Mouse (Mus musculus): ENCODE results near the gene Rab11fip5. TPM values are rescaled to one million over a fixed set of nuclear protein-coding genes. Genes with fewer than 3 reads are reported as not detected.

Gene Rab11fip5
- 15.0 and 15.7 TPM in 2 replicates for polyA plus RNA-seq (2014; fragmentation: Nextera tagmentation; extraction: Ambion mirVana)

- WGBS, result 1% methylated on average over 79 of the region's 80 CpGs
- ATAC-seq (ENCODE audit: low FRiP score, low TSS enrichment) (peak; percentile 46), DNase-seq (peak; percentile 62)
- Histone ChIP-seq H3K9me3 (ENCODE audit: control insufficient read depth, low read length) (no peaks in the 10 kb centered on the region), H3K27me3 (ENCODE audit: control insufficient read depth, insufficient read depth, low read length) (no peaks in the 10 kb centered on the region), H3K36me3 (ENCODE audit: control insufficient read depth, insufficient read depth, low read length) (no peaks in the 10 kb centered on the region), H3K4me3 (replicated peaks; ENCODE audit: low read depth, low read length) (peak within 1 kb of the TSS; percentile 79), H3K9ac (replicated peaks; ENCODE audit: low read length) (peak within 1 kb of the TSS; percentile 91), H3K4me2 (ENCODE audit: low read length) (peak within 1 kb of the TSS; percentile 65), H3K27ac (replicated peaks; ENCODE audit: low read depth, low read length) (peak within 1 kb of the TSS; percentile 78), H3K4me1 (ENCODE audit: control insufficient read depth, insufficient read depth, low read length) (peaks cover 23% of the 10 kb centered on the region)
Observed at GRCm38 (mm10) chr6:85373951-85374733, at the start of gene Rab11fip5. Rab11fip5 (minus strand) TSS chr6:85374634.

- Histone ChIP-seq H3K4me3 (replicated peaks; ENCODE audit: low read depth, low read length) (no peak within 1 kb of the TSS), H3K4me2 (ENCODE audit: low read length) (no peak within 1 kb of the TSS), H3K27me3 (ENCODE audit: control insufficient read depth, insufficient read depth, low read length) (no peaks in the 10 kb centered on the region), H3K36me3 (ENCODE audit: control insufficient read depth, insufficient read depth, low read length) (no peaks in the 10 kb centered on the region), H3K9me3 (ENCODE audit: control insufficient read depth, low read length) (no peaks in the 10 kb centered on the region), H3K27ac (replicated peaks; ENCODE audit: low read depth, low read length) (no peak within 1 kb of the TSS), H3K9ac (replicated peaks; ENCODE audit: low read length) (no peak within 1 kb of the TSS), H3K4me1 (ENCODE audit: control insufficient read depth, insufficient read depth, low read length) (no peaks in the 10 kb centered on the region)
- ATAC-seq (ENCODE audit: low FRiP score, low TSS enrichment), result no peak
- WGBS, result 15% methylated on average over 28 of the region's 28 CpGs
- DNase-seq, result no peak
Observed at GRCm38 (mm10) chr6:85423836-85424379, 49.5 kb upstream of the Rab11fip5 start, which contains the start of gene Noto. Noto (plus strand) TSS chr6:85423886.

- WGBS, result 85% methylated on average over 2 of the region's 2 CpGs
- Histone ChIP-seq H3K36me3 (ENCODE audit: control insufficient read depth, insufficient read depth, low read length) (no peaks in the 10 kb centered on the region), H3K9ac (replicated peaks; ENCODE audit: low read length) (no peak overlapping the region), H3K4me3 (replicated peaks; ENCODE audit: low read depth, low read length) (no peak overlapping the region), H3K4me1 (ENCODE audit: control insufficient read depth, insufficient read depth, low read length) (no peaks in the 10 kb centered on the region), H3K27ac (replicated peaks; ENCODE audit: low read depth, low read length) (no peak overlapping the region), H3K27me3 (ENCODE audit: control insufficient read depth, insufficient read depth, low read length) (no peaks in the 10 kb centered on the region), H3K9me3 (ENCODE audit: control insufficient read depth, low read length) (no peaks in the 10 kb centered on the region), H3K4me2 (ENCODE audit: low read length) (no peak overlapping the region)
- DNase-seq (no peak), ATAC-seq (ENCODE audit: low FRiP score, low TSS enrichment) (no peak)
Observed at GRCm38 (mm10) chr6:85419150-85419549, 44.7 kb upstream of the Rab11fip5 start.

DNA sequence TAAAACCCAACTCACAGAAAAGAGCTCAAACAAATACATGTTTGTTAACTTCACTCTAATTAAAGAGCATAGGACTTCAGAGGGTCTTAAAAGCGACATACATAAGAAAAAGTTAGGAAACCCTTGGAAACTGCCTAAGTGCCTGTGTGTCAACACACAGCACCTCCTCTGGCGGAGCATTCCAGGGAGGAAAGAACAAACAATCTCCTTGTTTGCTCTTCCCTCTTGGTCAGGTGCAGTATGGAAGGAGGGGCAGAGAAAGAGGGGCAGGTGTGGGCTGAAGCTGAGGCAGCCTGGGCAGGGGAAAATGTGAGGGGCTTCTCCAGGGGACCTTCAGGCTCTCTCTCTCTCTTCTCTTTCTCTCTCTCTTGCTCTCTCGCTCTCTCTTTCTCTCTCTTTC lies 41.4 kb upstream of the Rab11fip5 start:
- no peaks in the 10 kb centered on the region for H3K36me3 ChIP-seq (ENCODE audit: control insufficient read depth, insufficient read depth, low read length)
- 63% methylated on average over 3 of the region's 3 CpGs for WGBS
- H3K9me3 ChIP-seq (ENCODE audit: control insufficient read depth, low read length), result no peaks in the 10 kb centered on the region
- H3K4me1 ChIP-seq (ENCODE audit: control insufficient read depth, insufficient read depth, low read length), result no peaks in the 10 kb centered on the region
- no peak overlapping the region for H3K4me3 ChIP-seq (replicated peaks; ENCODE audit: low read depth, low read length)
- H3K27ac ChIP-seq (replicated peaks; ENCODE audit: low read depth, low read length), result no peak overlapping the region
- no peaks in the 10 kb centered on the region for H3K27me3 ChIP-seq (ENCODE audit: control insufficient read depth, insufficient read depth, low read length)
- H3K4me2 ChIP-seq (ENCODE audit: low read length), result no peak overlapping the region
- ATAC-seq (ENCODE audit: low FRiP score, low TSS enrichment) (no peak), DNase-seq (no peak)
- no peak overlapping the region for H3K9ac ChIP-seq (replicated peaks; ENCODE audit: low read length)

- Histone ChIP-seq H3K36me3 (ENCODE audit: control insufficient read depth, insufficient read depth, low read length) (no peaks in the 10 kb centered on the region), H3K27ac (replicated peaks; ENCODE audit: low read depth, low read length) (no peak overlapping the region), H3K9ac (replicated peaks; ENCODE audit: low read length) (no peak overlapping the region), H3K27me3 (ENCODE audit: control insufficient read depth, insufficient read depth, low read length) (peaks cover 18% of the 10 kb centered on the region), H3K4me3 (replicated peaks; ENCODE audit: low read depth, low read length) (no peak overlapping the region), H3K4me1 (ENCODE audit: control insufficient read depth, insufficient read depth, low read length) (peaks cover 10% of the 10 kb centered on the region; the same call in 1 of the 2 replicates), H3K9me3 (ENCODE audit: control insufficient read depth, low read length) (no peaks in the 10 kb centered on the region), H3K4me2 (ENCODE audit: low read length) (0 out of 2 replicates have a peak overlapping the region, but pooled peaks have one; percentile 16)
- ATAC-seq (ENCODE audit: low FRiP score, low TSS enrichment) (peak; percentile 78), DNase-seq (peak; percentile 93)
- WGBS, result 8% methylated on average over 13 of the region's 13 CpGs
Observed at GRCm38 (mm10) chr6:85410771-85411273, 36.4 kb upstream of the Rab11fip5 start.

- Histone ChIP-seq H3K4me1 (ENCODE audit: control insufficient read depth, insufficient read depth, low read length) (peaks cover 10% of the 10 kb centered on the region; the same call in 1 of the 2 replicates), H3K27me3 (ENCODE audit: control insufficient read depth, insufficient read depth, low read length) (peaks cover 18% of the 10 kb centered on the region), H3K4me3 (replicated peaks; ENCODE audit: low read depth, low read length) (peak overlapping the region; percentile 25), H3K4me2 (ENCODE audit: low read length) (peak overlapping the region; percentile 55), H3K9ac (replicated peaks; ENCODE audit: low read length) (peak overlapping the region; percentile 48), H3K36me3 (ENCODE audit: control insufficient read depth, insufficient read depth, low read length) (no peaks in the 10 kb centered on the region), H3K9me3 (ENCODE audit: control insufficient read depth, low read length) (no peaks in the 10 kb centered on the region), H3K27ac (replicated peaks; ENCODE audit: low read depth, low read length) (no peak overlapping the region)
- ATAC-seq (ENCODE audit: low FRiP score, low TSS enrichment) (peak; percentile 24; the same call in 1 of the 2 replicates), DNase-seq (peak; percentile 77)
- WGBS, result 0% methylated on average over 31 of the region's 31 CpGs
Observed at GRCm38 (mm10) chr6:85409003-85409402, 34.6 kb upstream of the Rab11fip5 start.

- H3K9ac ChIP-seq (replicated peaks; ENCODE audit: low read length), result no peak overlapping the region
- ATAC-seq (ENCODE audit: low FRiP score, low TSS enrichment) (no peak), DNase-seq (peak; percentile 50)
- no peaks in the 10 kb centered on the region for H3K9me3 ChIP-seq (ENCODE audit: control insufficient read depth, low read length)
- peak overlapping the region; percentile 62 for H3K27ac ChIP-seq (replicated peaks; ENCODE audit: low read depth, low read length)
- no peak overlapping the region for H3K4me2 ChIP-seq (ENCODE audit: low read length)
- H3K4me1 ChIP-seq (ENCODE audit: control insufficient read depth, insufficient read depth, low read length), result no peaks in the 10 kb centered on the region
- H3K4me3 ChIP-seq (replicated peaks; ENCODE audit: low read depth, low read length), result no peak overlapping the region
- H3K36me3 ChIP-seq (ENCODE audit: control insufficient read depth, insufficient read depth, low read length), result no peaks in the 10 kb centered on the region
- 57% methylated on average over 10 of the region's 10 CpGs for WGBS
- no peaks in the 10 kb centered on the region for H3K27me3 ChIP-seq (ENCODE audit: control insufficient read depth, insufficient read depth, low read length)
Observed at GRCm38 (mm10) chr6:85403039-85403438, 28.6 kb upstream of the Rab11fip5 start.

DNA sequence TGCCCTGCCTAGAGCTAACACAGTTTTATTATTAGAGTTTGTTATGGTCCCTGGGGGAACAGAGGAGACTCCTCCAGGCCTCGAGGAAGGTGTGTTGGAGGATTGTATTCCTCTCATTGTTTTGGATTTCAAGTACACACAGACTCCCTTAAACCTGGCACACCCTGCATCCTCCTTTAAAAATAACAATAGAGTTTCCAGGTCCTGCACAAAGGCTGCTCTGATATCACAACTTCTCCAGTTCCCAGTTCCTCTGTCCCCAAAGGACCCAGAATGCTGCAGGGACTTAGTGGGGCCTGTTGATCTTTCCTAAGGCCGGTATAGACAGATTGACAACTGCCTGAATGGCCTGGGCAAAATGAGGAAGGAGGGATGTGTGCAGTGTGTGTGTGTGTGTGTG lies 28.2 kb upstream of the Rab11fip5 start:
- H3K9ac ChIP-seq (replicated peaks; ENCODE audit: low read length), result no peak overlapping the region
- ATAC-seq (ENCODE audit: low FRiP score, low TSS enrichment) (no peak), DNase-seq (peak; percentile 17)
- peak overlapping the region; percentile 62 for H3K27ac ChIP-seq (replicated peaks; ENCODE audit: low read depth, low read length)
- H3K27me3 ChIP-seq (ENCODE audit: control insufficient read depth, insufficient read depth, low read length), result no peaks in the 10 kb centered on the region
- H3K4me3 ChIP-seq (replicated peaks; ENCODE audit: low read depth, low read length), result no peak overlapping the region
- H3K4me1 ChIP-seq (ENCODE audit: control insufficient read depth, insufficient read depth, low read length), result no peaks in the 10 kb centered on the region
- 32% methylated on average over 2 of the region's 2 CpGs for WGBS
- no peaks in the 10 kb centered on the region for H3K36me3 ChIP-seq (ENCODE audit: control insufficient read depth, insufficient read depth, low read length)
- no peaks in the 10 kb centered on the region for H3K9me3 ChIP-seq (ENCODE audit: control insufficient read depth, low read length)
- H3K4me2 ChIP-seq (ENCODE audit: low read length), result no peak overlapping the region
